Comparison of ENCODE assay signal across 28 mouse cellular contexts in genomic region chr7:81631261-81631660, GRCm38 (mm10).
DNase-seq lines count a peak whose midpoint lies in the region; ATAC-seq and TF ChIP-seq lines count a peak whose summit lies in the region.
"Had no signal": no experiment of that assay in that cellular context is flagged by ENCODE, and none has a peak within 500 bp of the region (broad histone marks: within the 10 kb centered on the region; RNA-seq: fewer than 3 reads in every experiment).

No protein-coding gene starts in this region.

- ATAC-seq in frontal cortex, adult (ENCODE audit: low TSS enrichment), result peak; percentile 81
- ATAC-seq: activated CD4-positive, CD25-positive, alpha-beta regulatory T cell, adult 4 months; forebrain, embryonic 14.5 days; forebrain, postnatal 0 days; hindbrain, embryonic 16.5 days had no signal

- no peak for TF ChIP-seq POLR2A in olfactory bulb, adult 2 months (IDR thresholded peaks at IDR 0.05; ENCODE audit: insufficient read depth, low read depth, low read length)
- no peak for TF ChIP-seq POLR2A in lung, adult 2 months (IDR thresholded peaks at IDR 0.05; ENCODE audit: borderline replicate concordance, extremely low read depth, low read depth, low read length)

- no peak for DNase-seq in frontal cortex, postnatal 25 days (ENCODE audit: low spot score in 2 of 2)
- DNase-seq in left cerebral cortex, adult 18-20 months (ENCODE audit: low spot score in 2 of 2), result peak; percentile 28 to 52
- no peak for DNase-seq in left cerebral cortex, postnatal 10 days (ENCODE audit: extremely low spot score in 1 of 2, low spot score in 2 of 2)
- peak; percentile 29 for DNase-seq in right cerebral cortex, adult 18-20 months
- DNase-seq in right cerebral cortex, postnatal 25 days, result no peak
- DNase-seq in lung, adult 2 months, result no peak
- DNase-seq: adrenal gland, adult 8-10 months; adrenal gland, postnatal 25 days; cerebellum, adult 18-20 months; cerebellum, adult 9-10 months; cerebellum, postnatal 14 days; forebrain, postnatal 0 days; gastrocnemius, adult 2 months; gastrocnemius, postnatal 14 days; heart, adult 11 months; heart, postnatal 10 days; heart, postnatal 36 days had no signal

- no peak overlapping the region for H3K4me3 ChIP-seq in olfactory bulb, adult 2 months (ENCODE audit: insufficient read depth, low read depth, low read length)
- no peak overlapping the region for H3K4me3 ChIP-seq in lung, adult 2 months (replicated peaks; ENCODE audit: extremely low read depth, low read depth, low read length)
- H3K4me3 ChIP-seq: embryonic facial prominence, embryonic 12.5 days; embryonic facial prominence, embryonic 15.5 days; gastrocnemius, adult 2 months; heart, embryonic 12.5 days; heart, embryonic 15.5 days; hindbrain, embryonic 10.5 days; hindbrain, embryonic 13.5 days had no signal

- H3K27ac ChIP-seq in olfactory bulb, adult 2 months (ENCODE audit: insufficient read depth, low read depth, low read length), result peak overlapping the region; percentile 80
- H3K27ac ChIP-seq: embryonic facial prominence, embryonic 12.5 days; embryonic facial prominence, embryonic 15.5 days; gastrocnemius, adult 2 months; heart, embryonic 15.5 days; hindbrain, embryonic 10.5 days; hindbrain, embryonic 13.5 days had no signal

- no peak for TF ChIP-seq CTCF in olfactory bulb, adult 2 months (IDR thresholded peaks at IDR 0.05; ENCODE audit: insufficient read depth, low read depth, low read length)
- no peak for TF ChIP-seq CTCF in lung, adult 2 months (IDR thresholded peaks at IDR 0.05; ENCODE audit: insufficient read depth, low read length)

- intact Hi-C loops in left cerebral cortex, postnatal 10 days (cut with DNase I), result no loop called here

- peaks cover 22% of the 10 kb centered on the region for H3K4me1 ChIP-seq in olfactory bulb, adult 2 months (ENCODE audit: control insufficient read depth, insufficient read depth, low read length)
- H3K4me1 ChIP-seq in lung, adult 2 months (ENCODE audit: control insufficient read depth, insufficient read depth, low read length), result no peaks in the 10 kb centered on the region
- H3K4me1 ChIP-seq: embryonic facial prominence, embryonic 12.5 days; embryonic facial prominence, embryonic 15.5 days; heart, embryonic 12.5 days; heart, embryonic 15.5 days; hindbrain, embryonic 10.5 days; hindbrain, embryonic 13.5 days had no signal

- 37% methylated on average over 8 of the region's 8 CpGs for whole genome bisulfite sequencing in olfactory bulb, adult 2 months
- 86% methylated on average over 8 of the region's 8 CpGs for WGBS in lung, adult 2 months

Comparison
In these comparisons a context has a peak if more than half of its experiments do, and no peak if none do; other contexts are left out.
1. DNase-seq: peak in left cerebral cortex, adult 18-20 months (2 of 2) and right cerebral cortex, adult 18-20 months (single experiment); none in frontal cortex, postnatal 25 days (0 of 2), left cerebral cortex, postnatal 10 days (0 of 2), right cerebral cortex, postnatal 25 days (single experiment) and lung, adult 2 months (single experiment).